Mouse (Mus musculus) mouse trophoblast stem cell (cell line): ENCODE results near the gene Cltrn.

ENCODE experiments used
- in situ Hi-C, 2 experiments: fragments of 300-500 bp; cut with MseI, MboI; formaldehyde crosslinking; loops; 2 replicates in 1 of 2; 3 replicates in 1 of 2; pipeline ENCODE4 v1.15.1; 2025

The Cltrn gene

DNA sequence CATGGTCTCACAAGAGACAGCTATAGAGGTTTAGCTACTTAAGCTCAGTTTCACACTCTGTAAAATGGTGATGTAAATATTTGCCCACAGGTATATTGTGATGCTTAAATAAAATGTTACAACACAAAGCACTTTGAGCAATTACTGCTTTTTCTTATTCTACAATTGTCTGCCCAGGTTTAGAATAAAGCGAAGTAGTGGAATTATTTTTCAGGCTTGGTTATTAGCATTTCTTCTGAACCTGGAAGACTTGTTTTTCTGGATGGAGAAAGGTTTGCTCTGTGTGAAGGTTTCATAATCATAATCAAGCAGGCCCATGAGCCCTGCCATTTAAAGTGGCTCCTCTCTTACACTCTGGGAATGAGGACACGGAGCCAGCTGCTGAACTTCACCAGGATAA lies 50.4 kb downstream of the Cltrn start, which contains the start of gene Ace2:
TSS of gene Ace2 (plus strand) at position 301 of the 400 bp plus-strand sequence.
- in situ Hi-C loops: no loop called here

DNA sequence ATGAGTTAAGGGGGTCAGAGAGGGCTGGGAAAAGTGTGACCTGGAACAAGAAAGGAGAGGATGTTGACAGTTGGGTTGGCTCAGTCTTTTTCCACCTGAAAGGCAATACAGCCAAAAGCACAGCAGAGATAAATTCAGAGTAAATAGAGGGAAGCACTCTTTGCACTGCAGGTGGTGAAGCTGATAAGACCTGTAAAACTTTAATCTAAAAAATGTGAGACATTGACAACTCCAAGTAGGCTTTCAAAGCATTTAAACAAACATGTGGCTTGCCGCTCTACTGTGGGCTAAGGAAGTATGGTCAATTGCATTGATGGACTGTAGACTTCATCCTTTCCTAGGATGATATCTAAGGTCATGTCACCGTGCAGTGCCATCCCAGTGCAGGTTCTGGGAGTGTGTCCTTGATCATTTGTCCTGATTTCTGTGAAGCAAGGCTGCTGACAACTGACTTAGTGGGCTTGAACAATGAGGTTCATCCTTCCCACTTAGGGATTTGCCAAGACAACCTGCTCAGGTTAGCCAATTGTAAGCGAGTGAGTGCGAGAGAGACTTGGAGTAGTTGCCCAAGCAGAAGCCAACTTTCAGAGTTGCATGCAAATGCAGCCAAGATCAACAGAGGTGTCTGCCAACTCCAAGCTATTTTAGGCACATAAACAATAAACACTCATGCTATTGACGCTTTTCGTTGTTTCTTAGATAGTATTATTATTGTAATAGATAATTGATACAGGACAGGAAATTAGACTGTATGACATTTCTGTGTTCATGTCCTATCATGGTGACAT lies 57.0 kb downstream of the Cltrn start:
- in situ Hi-C loops: no loop called here

DNA sequence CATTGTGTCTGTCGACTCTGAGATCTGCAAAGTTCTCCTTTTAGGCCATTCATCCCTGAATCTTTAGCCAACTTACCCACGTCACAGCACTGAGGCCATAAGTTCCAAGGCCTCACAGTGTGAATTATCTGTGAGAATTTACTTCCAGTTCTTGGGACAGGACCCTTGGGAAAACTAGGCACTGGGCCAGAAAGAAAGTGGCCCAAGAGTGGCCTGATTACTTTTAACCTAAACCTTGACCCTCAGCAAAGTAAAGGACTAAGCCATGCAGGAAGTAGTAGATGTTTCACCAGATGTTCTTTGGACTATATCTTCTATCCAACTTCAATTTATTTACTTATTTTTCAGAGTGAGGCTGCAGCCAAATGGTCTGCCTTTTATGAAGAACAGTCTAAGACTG lies 64.1 kb downstream of the Cltrn start:
- in situ Hi-C loops: no loop called here

DNA sequence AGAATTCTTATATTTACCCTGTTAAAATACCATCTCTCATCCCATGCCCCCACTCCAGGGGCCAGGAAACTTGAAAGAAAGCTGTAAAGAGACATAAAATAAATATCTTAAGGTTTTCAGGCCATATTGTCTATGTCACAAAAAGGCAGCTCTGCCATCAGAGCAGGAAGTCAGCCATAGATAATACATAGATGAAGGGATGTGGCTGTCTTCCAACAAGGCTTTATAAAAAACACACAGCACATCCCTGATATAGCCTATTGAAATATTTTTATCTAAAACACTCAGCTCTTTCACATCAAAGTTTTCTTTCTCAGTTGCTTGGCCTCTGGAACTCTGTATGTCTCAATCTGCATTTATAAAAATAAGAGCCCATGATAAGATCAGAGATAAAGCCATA lies 65.0 kb downstream of the Cltrn start:
- in situ Hi-C loops: no loop called here

DNA sequence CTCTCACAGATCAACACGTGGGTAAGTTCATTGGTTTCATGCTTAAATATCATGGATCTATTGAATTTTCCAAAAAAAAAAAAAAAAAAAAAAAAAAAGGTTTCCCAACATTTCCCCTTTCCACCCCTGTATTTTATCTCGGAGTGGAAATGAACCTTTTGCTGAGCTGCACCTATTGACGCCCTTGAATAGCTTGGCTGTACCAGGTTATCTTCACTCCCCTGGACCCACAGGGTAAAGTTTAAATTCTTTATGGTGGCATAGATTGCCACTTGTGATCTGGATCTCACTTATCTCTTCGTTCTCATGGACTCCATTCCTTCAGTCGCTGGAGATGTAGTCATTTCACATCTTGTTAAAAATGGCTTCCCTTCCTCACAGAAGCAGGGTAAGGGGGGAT lies 66.0 kb downstream of the Cltrn start:
- in situ Hi-C loops: no loop called here

DNA sequence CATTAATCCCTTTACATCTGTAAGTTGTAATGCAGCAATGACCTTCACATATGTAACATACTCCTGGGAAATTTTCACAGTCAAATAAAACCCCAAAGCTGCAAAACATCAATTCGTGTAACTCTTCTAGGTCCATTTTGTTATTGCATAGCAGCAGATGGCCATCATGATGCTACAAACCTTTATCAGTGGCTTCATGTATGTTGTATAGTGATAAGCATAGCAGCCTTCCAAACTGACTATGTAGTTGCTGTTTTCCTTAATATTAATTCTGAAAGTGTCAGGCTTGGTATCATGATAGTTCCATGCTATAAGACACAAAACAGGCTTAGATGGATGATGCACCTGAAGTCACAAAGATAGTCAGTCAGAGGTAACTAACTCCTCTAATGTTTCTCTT lies 76.1 kb downstream of the Cltrn start:
- in situ Hi-C loops: no loop called here
